Mouse (Mus musculus) limb, embryonic 14.5 days (tissue): ENCODE measurements around the gene Mark2. TPM values are rescaled to one million over a fixed set of nuclear protein-coding genes. Genes with fewer than 3 reads are reported as not detected.
"Not testable (repeated sequence)": the region's sequence is repeated elsewhere in the genome, so short reads cannot be mapped to it uniquely, and the experiment has no call there.

Experiments used
- ATAC-seq: fragments of 200-750 bp; cut with Nextera tagmentation; 2 replicates; pipeline ENCODE4 v1.8.0; 2017; ENCODE audit warnings: low read depth, moderate number of reproducible peaks, moderate TSS enrichment; ENCODE audit not compliant: low FRiP score
- DNase-seq: peaks from one replicate; pipeline ENCODE4 v3.0.0-alpha.2; 2015; ENCODE audit warnings: low spot score
- H3K27ac ChIP-seq: fragments of 300-500 bp; sonication (generic); replicated peaks from 2 replicates; pipeline ENCODE4 v1.5.1; 2014; ENCODE audit warnings: low read depth, mild to moderate bottlenecking, low read length, moderate library complexity, mixed read lengths
- H3K27me3 ChIP-seq: fragments of 300-500 bp; sonication (generic); 2 replicates; pipeline ENCODE4 v1.6.1; 2014; ENCODE audit warnings: low read length, mixed read lengths; ENCODE audit not compliant: control insufficient read depth, insufficient read depth
- H3K36me3 ChIP-seq: fragments of 300-500 bp; sonication (generic); 2 replicates; pipeline ENCODE4 v1.6.1; 2014; ENCODE audit warnings: mild to moderate bottlenecking, low read length, moderate library complexity, mixed read lengths; ENCODE audit not compliant: control insufficient read depth, insufficient read depth
- H3K4me1 ChIP-seq: fragments of 300-500 bp; sonication (generic); 2 replicates; pipeline ENCODE4 v1.6.1; 2014; ENCODE audit warnings: antibody characterized with exemption, low read length, mixed read lengths; ENCODE audit not compliant: control insufficient read depth, insufficient read depth
- H3K4me2 ChIP-seq: fragments of 300-500 bp; sonication (generic); replicated peaks from 2 replicates; pipeline ENCODE4 v1.6.1; 2014; ENCODE audit warnings: low read depth, mild to moderate bottlenecking, low read length, moderate library complexity; ENCODE audit not compliant: severe bottlenecking
- H3K4me3 ChIP-seq: fragments of 300-500 bp; sonication (generic); replicated peaks from 2 replicates; pipeline ENCODE4 v1.5.1; 2014; ENCODE audit warnings: low read length
- H3K9ac ChIP-seq: fragments of 300-500 bp; sonication (generic); 2 replicates; pipeline ENCODE4 v1.6.1; 2014; ENCODE audit warnings: mild to moderate bottlenecking, low read depth, low read length, moderate library complexity; ENCODE audit not compliant: severe bottlenecking
- H3K9me3 ChIP-seq: fragments of 300-500 bp; sonication (generic); 2 replicates; pipeline ENCODE4 v1.6.1; 2016; ENCODE audit warnings: low read length; ENCODE audit not compliant: control insufficient read depth
- POLR2A ChIP-seq: fragments of 200-500 bp; IDR thresholded peaks from 2 replicates; pipeline ENCODE4 v1.8.0; 2012; ENCODE audit warnings: inconsistent platforms, mild to moderate bottlenecking, moderate library complexity, borderline replicate concordance; ENCODE audit not compliant: insufficient read depth, insufficient read length; ENCODE audit errors: extremely low read depth
- WGBS: fragments of 180-500 bp; shearing (Covaris S2); extraction: QIAGEN DNeasy Blood & Tissue Kit; methylation state at CpG from one replicate; pipeline ENCODE4 v1.1.7; 2014; 5-methylcytosine and 5-hydroxymethylcytosine counted together
- polyA plus RNA-seq, 2 experiments: library from polyadenylated mRNA; depleted of rRNA in 1 of 2; stranded (reverse) in 1 of 2; unstranded in 1 of 2; fragments of >200 nt; fragmentation: Nextera tagmentation in 1 of 2; extraction: Ambion mirVana in 1 of 2; gene quantifications; 2 replicates each; pipeline versions ENCODE4 v1.2.1 to v1.2.3; 2012 to 2014

Mark2 gene
- polyA plus RNA-seq, 2 experiments: 48.6 to 65.8 TPM

DNA sequence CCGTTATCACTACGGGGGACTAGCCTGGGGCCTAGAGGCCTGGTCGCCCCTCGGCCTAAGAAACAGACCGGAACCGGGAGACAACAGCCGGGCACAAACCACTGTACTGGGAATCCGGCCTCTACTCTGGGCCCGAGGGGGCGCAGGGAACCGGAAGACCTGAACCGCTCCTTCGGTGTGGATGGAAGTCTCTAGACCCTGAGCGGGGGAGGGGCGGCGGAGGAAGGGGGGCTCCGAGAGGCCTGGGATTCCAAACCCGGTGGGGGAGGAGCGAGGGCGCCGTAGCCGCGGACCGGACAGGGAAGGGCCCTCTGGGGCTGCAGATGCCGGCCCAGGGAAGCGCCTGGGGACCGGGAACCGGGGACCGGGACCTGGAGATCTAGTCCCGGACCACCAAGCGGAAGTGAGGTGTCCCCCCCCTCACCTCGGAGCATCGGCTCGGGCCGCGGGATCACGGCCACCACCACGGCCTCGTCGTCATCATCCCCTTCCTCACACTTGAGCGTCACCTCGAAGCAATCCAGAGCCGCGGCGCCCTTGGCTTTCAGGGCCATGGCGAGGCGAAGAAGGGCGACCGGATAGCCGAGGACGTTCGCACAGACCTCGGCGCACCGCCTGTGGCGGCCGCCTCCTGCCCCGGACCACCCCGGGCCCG lies 40.7 kb upstream of the Mark2 start:
- under 1% methylated on average over 43 of the region's 60 CpGs for WGBS
- Histone ChIP-seq H3K4me3 (peak overlapping the region; percentile 88), H3K4me2 (peak overlapping the region; percentile 70), H3K9ac (peak overlapping the region; percentile 92), H3K9me3 (no peaks in the 10 kb centered on the region), H3K27ac (peak overlapping the region; percentile 90), H3K36me3 (peaks cover 12% of the 10 kb centered on the region), H3K4me1 (peaks cover 15% of the 10 kb centered on the region), H3K27me3 (no peaks in the 10 kb centered on the region)
- TF ChIP-seq POLR2A: no peak
- ATAC-seq (peak; percentile 72), DNase-seq (peak; percentile 60)

DNA sequence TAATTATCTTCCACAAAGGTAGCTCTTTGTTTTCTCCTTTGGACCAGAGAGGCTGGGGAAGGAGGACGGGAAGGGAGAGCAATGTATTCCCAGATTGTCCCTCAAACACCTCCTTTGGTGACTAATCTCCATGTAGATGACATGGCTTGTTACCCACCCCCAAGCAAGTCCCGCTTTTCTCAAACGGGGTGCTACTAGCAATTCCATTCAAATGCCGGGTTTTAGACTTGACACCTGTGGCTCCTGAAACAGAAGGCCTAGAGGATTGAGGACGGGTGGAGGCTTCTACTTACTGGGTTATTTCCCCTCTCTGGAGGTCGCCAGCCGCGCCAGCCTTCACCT lies 40.2 kb upstream of the Mark2 start:
- peak overlapping the region; percentile 88 for H3K4me3 ChIP-seq
- peak overlapping the region; percentile 90; the same call in 1 of the 2 replicates for H3K27ac ChIP-seq
- DNase-seq (no peak), ATAC-seq (no peak)
- H3K36me3 ChIP-seq: peaks cover 12% of the 10 kb centered on the region
- H3K9ac ChIP-seq: peak overlapping the region; percentile 92
- 2% methylated on average over 8 of the region's 8 CpGs for WGBS
- no peaks in the 10 kb centered on the region for H3K9me3 ChIP-seq
- peaks cover 15% of the 10 kb centered on the region for H3K4me1 ChIP-seq
- TF ChIP-seq POLR2A: no peak
- no peaks in the 10 kb centered on the region for H3K27me3 ChIP-seq
- peak overlapping the region; percentile 70 for H3K4me2 ChIP-seq

GRCm38 (mm10) chr19:7377639-7378038 lies 36.0 kb upstream of the Mark2 start:
- H3K27me3 ChIP-seq: no peaks in the 10 kb centered on the region
- no peak overlapping the region for H3K27ac ChIP-seq
- H3K4me1 ChIP-seq: peaks cover 10% of the 10 kb centered on the region
- H3K9ac ChIP-seq: no peak overlapping the region
- DNase-seq (no peak), ATAC-seq (no peak)
- H3K4me2 ChIP-seq: no peak overlapping the region
- H3K36me3 ChIP-seq: peaks cover 46% of the 10 kb centered on the region
- TF ChIP-seq POLR2A: no peak
- no peak overlapping the region for H3K4me3 ChIP-seq
- 79% methylated on average over 2 of the region's 2 CpGs for WGBS
- H3K9me3 ChIP-seq: no peaks in the 10 kb centered on the region

- DNase-seq (no peak), ATAC-seq (no peak)
- Histone ChIP-seq H3K27ac (no peak overlapping the region), H3K27me3 (no peaks in the 10 kb centered on the region), H3K4me3 (no peak overlapping the region), H3K4me1 (no peaks in the 10 kb centered on the region), H3K36me3 (peaks cover 72% of the 10 kb centered on the region), H3K9me3 (no peaks in the 10 kb centered on the region), H3K9ac (no peak overlapping the region), H3K4me2 (no peak overlapping the region)
- WGBS: 94% methylated on average over 8 of the region's 8 CpGs
- no peak for TF ChIP-seq POLR2A
Measured at GRCm38 (mm10) chr19:7374491-7374890, 32.8 kb upstream of the Mark2 start.

DNA sequence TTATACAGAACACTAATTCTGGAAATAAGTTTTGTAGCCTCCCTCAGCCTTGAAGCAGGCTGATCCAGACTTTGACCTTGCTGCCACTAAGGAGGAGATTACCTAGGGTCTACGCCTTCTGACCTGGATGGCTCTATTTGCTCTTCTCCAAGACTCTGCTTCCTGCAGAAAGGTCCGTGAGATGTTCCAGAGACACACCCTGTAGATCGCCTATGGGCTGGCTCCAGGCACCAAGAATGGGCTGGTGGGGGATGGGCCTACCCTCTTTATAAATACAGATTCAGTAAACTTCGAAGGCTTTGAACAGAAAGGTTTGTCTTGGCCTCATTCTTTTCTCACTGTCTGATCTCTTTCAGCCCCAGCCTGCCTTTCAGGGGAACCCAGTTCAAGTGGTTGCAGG lies 27.8 kb upstream of the Mark2 start:
- 88% methylated on average over 4 of the region's 4 CpGs for WGBS
- ATAC-seq: not testable (repeated sequence)

GRCm38 (mm10) chr19:7353636-7354035 lies 12.0 kb upstream of the Mark2 start:
- no peak for ATAC-seq

More for the DNA sequence above, 27.8 kb upstream of the Mark2 start:
- not testable (repeated sequence) for H3K4me3 ChIP-seq, DNase-seq, H3K9ac ChIP-seq, H3K9me3 ChIP-seq, H3K27me3 ChIP-seq, H3K27ac ChIP-seq, H3K4me2 ChIP-seq, H3K4me1 ChIP-seq
- peaks cover 62% of the 10 kb centered on the region for H3K36me3 ChIP-seq

More at GRCm38 (mm10) chr19:7353636-7354035, 12.0 kb upstream of the Mark2 start:
- no peak overlapping the region for H3K4me2 ChIP-seq
- no peak overlapping the region for H3K27ac ChIP-seq
- DNase-seq: no peak
- no peak overlapping the region for H3K4me3 ChIP-seq
- 59% methylated on average over 6 of the region's 6 CpGs for WGBS
- H3K36me3 ChIP-seq: peaks cover 20% of the 10 kb centered on the region
- TF ChIP-seq POLR2A: no peak
- no peak overlapping the region for H3K9ac ChIP-seq
- no peaks in the 10 kb centered on the region for H3K9me3 ChIP-seq
- H3K27me3 ChIP-seq: no peaks in the 10 kb centered on the region
- no peaks in the 10 kb centered on the region for H3K4me1 ChIP-seq
